Mouse (Mus musculus) left cerebral cortex, postnatal 14 days (tissue): ENCODE data around the gene Bmper. TPM values are rescaled to one million over a fixed set of nuclear protein-coding genes. Genes with fewer than 3 reads are reported as not detected.

Source experiments
- DNase-seq, 2 experiments: peaks; one replicate each; pipeline ENCODE4 v3.0.0; 2021 to 2022; ENCODE audit warnings: low spot score in 2 of 2, mixed read lengths in 1 of 2
- intact Hi-C: fragments of 180-260 bp; cut with DNase I; formaldehyde crosslinking; loops from one replicate; pipeline ENCODE4 v1.15.1; 2025
- total RNA-seq, 2 experiments: library from RNA; stranded (reverse); gene quantifications; 2 replicates each; pipeline ENCODE4 v1.2.3; 2021

Bmper gene
- total RNA-seq, 2 experiments from 2014 or later: 5.0 to 5.3 TPM

DNA sequence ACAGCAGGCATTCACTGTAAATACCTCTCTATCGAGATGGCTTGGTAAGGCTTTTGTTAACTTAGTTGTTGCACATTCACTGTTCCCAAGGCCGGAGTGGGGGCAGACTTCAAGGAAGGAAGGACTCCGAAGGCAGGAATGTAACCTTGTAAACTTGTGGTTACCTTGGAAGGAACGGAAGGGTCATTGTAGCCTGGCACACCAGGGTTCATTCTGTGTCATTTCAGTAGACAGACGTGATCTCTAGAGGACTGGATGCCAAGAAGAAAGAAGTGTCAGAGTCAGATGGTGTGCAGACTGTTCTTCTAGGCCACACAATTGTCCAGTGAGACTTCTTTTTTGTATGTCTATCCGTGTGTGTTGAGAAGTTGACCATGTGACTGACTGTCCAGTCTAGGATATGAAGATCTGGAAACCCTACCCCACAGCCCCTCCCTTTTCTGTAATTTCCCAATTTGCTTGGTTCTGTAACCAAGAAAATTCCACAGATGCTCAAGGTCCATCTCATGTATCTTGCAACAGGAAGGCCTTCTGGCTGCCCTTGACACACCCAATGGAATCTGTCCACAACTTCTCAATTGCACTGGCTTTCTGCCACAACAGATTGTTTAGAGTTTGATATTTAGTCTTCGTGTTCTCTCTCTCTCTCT, 242.2 kb downstream of the Bmper start:
- intact Hi-C loops: loop anchor here (10.0 kb wide), 1 partner anchor 120 kb away; no protein-coding TSS in a partner anchor

DNA sequence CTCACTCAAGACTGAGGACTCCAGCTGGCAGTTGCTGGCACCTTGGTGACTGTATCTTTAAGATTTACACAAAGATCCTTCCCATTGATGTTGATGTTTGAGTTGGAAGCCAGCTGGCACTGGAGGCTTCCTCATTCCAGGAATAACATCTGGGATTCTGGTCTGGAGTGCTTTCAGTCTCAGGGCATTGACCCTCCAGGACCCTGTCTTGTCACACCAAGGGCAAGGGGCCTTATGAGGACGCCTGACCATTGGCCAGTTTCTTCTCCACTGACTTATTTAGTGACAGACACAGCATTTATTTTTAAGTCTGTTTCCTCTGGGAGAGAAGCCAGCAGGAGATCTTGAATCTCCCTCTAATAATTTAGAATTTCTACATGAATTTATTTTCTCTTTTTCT, 247.0 kb downstream of the Bmper start:
- intact Hi-C loops: loop anchor here (10.0 kb wide), 1 partner anchor 115 kb away; no protein-coding TSS in a partner anchor
- no peak for DNase-seq

More for the DNA sequence above, 242.2 kb downstream of the Bmper start:
- no peak for DNase-seq

DNA sequence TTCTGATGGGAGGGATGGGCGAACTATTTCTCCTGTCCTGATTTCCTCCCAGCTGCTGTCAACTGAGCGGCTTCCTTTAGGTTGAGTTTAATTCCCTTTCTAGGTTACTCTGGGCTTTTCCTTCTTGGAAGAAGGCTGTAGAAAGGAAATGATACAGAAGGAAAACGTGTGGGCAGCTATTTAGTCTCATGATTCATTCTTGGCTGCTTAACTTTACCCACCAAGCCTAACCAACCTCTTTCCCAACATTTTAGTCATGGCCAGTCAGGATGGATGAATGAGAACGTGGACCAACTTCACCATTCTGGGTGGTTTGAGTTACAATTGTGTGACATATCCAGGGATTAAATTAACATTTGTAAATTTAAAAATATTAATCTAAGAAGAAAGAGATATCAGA, 263.0 kb downstream of the Bmper start:
- DNase-seq: no peak

GRCm38 (mm10) chr9:23486725-23487378, 264.0 kb downstream of the Bmper start:
- no peak for DNase-seq
- intact Hi-C loops: no loop called here

More for the DNA sequence above, 263.0 kb downstream of the Bmper start:
- intact Hi-C loops: no loop called here

DNA sequence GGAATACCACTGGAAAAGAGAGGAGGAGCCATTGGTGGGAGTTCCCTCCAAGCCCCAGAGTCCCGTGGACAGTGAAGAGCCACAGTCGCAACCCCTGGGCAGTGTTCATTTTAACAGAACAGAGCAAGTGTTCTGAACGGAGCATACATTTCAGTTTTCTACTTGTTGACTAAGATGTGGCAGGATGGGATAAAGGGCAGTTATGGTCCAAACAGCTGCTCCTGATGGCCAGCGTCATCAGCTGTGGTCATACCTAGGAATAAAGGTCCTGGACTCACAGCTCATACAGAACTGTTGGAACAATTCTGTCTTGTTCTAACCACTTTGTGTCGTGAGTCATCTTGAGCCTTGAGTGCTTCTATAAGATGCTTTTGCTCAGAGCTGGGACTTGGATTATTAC, 265.4 kb downstream of the Bmper start:
- no peak for DNase-seq

DNA sequence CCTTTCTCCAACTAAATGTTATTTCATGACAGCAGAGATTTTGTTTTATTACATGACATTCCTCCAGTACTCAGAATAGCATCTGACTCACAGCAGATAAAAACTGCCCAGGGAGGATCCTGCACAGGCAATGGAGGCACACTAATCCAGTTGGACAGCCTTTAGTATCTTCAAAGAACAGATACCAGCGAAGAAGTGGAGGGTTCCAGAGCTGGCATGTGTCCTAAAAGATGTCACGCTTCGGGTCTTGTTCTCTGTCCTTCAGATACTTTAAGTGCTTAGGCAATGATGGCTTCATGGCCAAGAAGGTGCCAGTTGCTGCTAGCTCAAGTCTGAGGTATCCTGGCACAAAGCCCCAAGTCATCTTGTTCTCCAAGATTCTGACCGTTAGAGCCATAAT, 272.5 kb downstream of the Bmper start:
- intact Hi-C loops: no loop called here
- peak; percentile 17 to 31 for DNase-seq

More for the DNA sequence above, 265.4 kb downstream of the Bmper start:
- intact Hi-C loops: no loop called here

DNA sequence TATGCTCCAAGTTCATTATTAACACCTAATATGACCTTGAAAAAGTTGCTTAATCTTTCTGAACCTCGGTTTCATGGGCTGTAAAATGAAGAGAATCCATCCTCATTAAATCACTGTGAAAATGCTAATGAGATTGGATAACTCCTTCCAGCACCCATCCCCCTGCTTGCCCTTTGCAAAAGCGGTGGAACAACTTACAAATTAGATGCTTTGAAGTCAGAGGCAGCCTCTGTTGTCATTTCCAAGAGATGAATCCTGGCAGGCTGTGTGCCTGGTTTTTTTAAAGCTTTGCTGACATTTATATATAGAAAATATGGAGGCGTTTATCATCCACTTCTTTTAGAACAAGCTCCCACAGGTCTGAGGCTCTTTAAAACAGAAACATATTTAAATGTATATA, 274.8 kb downstream of the Bmper start:
- intact Hi-C loops: no loop called here
- peak; percentile 72 to 86 for DNase-seq

DNA sequence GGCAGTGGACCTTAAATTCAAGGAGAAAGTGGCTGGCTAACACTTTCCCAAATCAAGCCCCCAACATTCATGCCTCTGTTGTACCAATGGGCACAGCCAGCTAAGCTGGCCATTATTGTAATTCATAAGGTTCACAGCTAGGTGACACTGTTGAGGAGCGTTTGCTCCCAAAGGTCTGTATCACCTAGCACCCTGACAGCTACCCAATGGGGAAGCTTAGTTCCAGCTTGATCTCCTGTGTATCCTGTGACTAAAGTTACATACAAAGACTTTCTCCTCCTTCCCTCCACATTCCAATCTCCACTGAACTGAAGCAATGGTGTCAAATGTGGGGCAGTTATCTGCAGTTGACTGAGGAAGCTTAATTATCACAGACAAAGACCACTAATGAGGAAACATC, 311.0 kb downstream of the Bmper start:
- intact Hi-C loops: no loop called here
- DNase-seq: no peak
